Mouse (Mus musculus) CH12.LX (cell line): Measurements from ENCODE around the gene Rnase11.

Source experiments
- CTCF ChIP-seq, 2 experiments: IDR thresholded peaks in 1 of 2; conservative IDR thresholded peaks in 1 of 2; 2 replicates each; pipeline ENCODE4 v1.5.1; 2011 to 2012; ENCODE audit warnings: low read depth in 2 of 2, low read length in 2 of 2, improper control_type of control experiment in 1 of 2, inconsistent platforms in 1 of 2, mild to moderate bottlenecking in 1 of 2, moderate library complexity in 1 of 2
- E2F4 ChIP-seq: IDR thresholded peaks from 2 replicates; pipeline ENCODE4 v1.6.1; 2011; ENCODE audit warnings: low read depth, low read length, improper control_type of control experiment; ENCODE audit not compliant: insufficient replicate concordance
- ELF1 ChIP-seq: IDR thresholded peaks from 2 replicates; pipeline ENCODE4 v1.6.1; 2014; ENCODE audit warnings: low read depth, mild to moderate bottlenecking, inconsistent platforms, low read length, improper control_type of control experiment
- EP300 ChIP-seq: IDR thresholded peaks from 2 replicates; pipeline ENCODE4 v1.6.1; 2011; ENCODE audit warnings: low read length, improper control_type of control experiment
- GABPA ChIP-seq: IDR thresholded peaks from 2 replicates; pipeline ENCODE4 v1.6.1; 2012; ENCODE audit warnings: low read depth, low read length, improper control_type of control experiment, inconsistent platforms; ENCODE audit not compliant: insufficient replicate concordance
- MAFK ChIP-seq: IDR thresholded peaks from 2 replicates; pipeline ENCODE4 v1.6.1; 2011; ENCODE audit warnings: low read length, improper control_type of control experiment; ENCODE audit not compliant: insufficient replicate concordance
- PAX5 ChIP-seq: IDR thresholded peaks from 2 replicates; pipeline ENCODE4 v1.6.1; 2012; ENCODE audit warnings: low read length, inconsistent platforms, mixed read lengths
- POLR2A ChIP-seq: IDR thresholded peaks from 2 replicates; pipeline ENCODE4 v1.6.1; 2011; ENCODE audit warnings: low read depth, mild to moderate bottlenecking, improper control_type of control experiment, low read length
- POLR2AphosphoS2 ChIP-seq: IDR thresholded peaks from 2 replicates; pipeline ENCODE4 v1.6.1; 2011; ENCODE audit warnings: low read depth, low read length, improper control_type of control experiment
- RAD21 ChIP-seq: IDR thresholded peaks from 2 replicates; pipeline ENCODE4 v1.6.1; 2011; ENCODE audit warnings: low read depth, mild to moderate bottlenecking, low read length, improper control_type of control experiment, moderate library complexity
- RCOR1 ChIP-seq: conservative IDR thresholded peaks from 2 replicates; pipeline ENCODE4 v1.6.1; 2012; ENCODE audit warnings: low read depth, mild to moderate bottlenecking, inconsistent platforms, low read length, improper control_type of control experiment
- USF1 ChIP-seq: IDR thresholded peaks from 2 replicates; pipeline ENCODE4 v1.6.1; 2014; ENCODE audit warnings: low read depth, mild to moderate bottlenecking, inconsistent platforms, low read length, improper control_type of control experiment
- ZMIZ1 ChIP-seq: IDR thresholded peaks from 2 replicates; pipeline ENCODE4 v1.6.1; 2012; ENCODE audit warnings: low read depth, mild to moderate bottlenecking, inconsistent platforms, low read length, improper control_type of control experiment

DNA sequence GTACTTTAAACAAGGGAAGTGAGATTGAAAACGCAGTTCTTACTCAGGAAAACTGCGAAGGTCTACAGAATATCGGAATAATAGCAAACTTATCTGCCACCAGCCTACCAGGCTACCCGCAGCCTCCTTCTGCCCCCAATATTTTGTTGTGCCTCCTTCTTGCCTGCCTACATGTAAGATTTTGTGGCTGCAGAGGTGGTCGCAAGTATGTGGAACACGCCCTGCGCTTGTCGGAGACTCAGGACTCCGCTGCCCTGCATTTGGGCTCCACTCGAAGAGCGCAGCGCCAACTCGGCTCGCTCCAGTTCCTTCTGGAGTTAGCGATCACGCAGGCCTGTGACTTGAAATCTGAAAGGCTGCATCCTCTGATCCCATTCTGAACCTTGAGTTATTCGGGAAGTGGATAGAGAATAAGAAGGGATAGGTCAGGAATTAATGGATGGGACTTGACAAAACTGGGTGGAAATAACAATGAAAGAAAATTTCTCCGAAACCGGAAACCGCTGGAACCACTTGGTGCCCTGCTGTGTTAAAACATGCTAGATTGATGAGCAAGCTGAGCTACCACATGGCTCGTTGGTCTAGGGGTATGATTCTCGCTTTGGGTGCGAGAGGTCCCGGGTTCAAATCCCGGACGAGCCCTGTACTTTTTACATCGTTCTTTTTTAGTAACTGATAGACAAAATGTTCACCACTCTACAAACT, 40.3 kb upstream of the Rnase11 start:
- no peak; a peak in 1 of 4 replicates for TF ChIP-seq CTCF (conservative IDR thresholded peaks at IDR 0.05 in 1 of 2, IDR thresholded peaks at IDR 0.05 in 1 of 2; ENCODE audit: low read depth in 2 of 2, low read length in 2 of 2)
- TF ChIP-seq POLR2A: no peak
- TF ChIP-seq GABPA: no peak
- no peak for TF ChIP-seq EP300
- 0 out of 2 replicates have a peak, but pooled peaks have one; percentile 85 for TF ChIP-seq E2F4
- TF ChIP-seq USF1: no peak
- TF ChIP-seq MAFK: peak; percentile 96
- TF ChIP-seq PAX5: no peak
- peak; percentile 97 for TF ChIP-seq ELF1
- TF ChIP-seq RCOR1: no peak
- TF ChIP-seq RAD21: no peak
- TF ChIP-seq POLR2AphosphoS2: no peak
- TF ChIP-seq ZMIZ1: no peak
